Mouse (Mus musculus): Measurements from ENCODE around the gene Dgkh.

GRCm38 (mm10) chr14:78770457-78770856 is 37.9 kb upstream of the Dgkh start:
- no peak for TF ChIP-seq CTCF (IDR thresholded peaks at IDR 0.05)
- no peak for TF ChIP-seq EP300 (IDR thresholded peaks at IDR 0.05)

Measured in lung, postnatal 0 days (tissue).